Mouse (Mus musculus) lung, postnatal 36 days (tissue): ENCODE measurements around the gene Gabra5.
A peak's percentile ranks its signal among the peaks of the same experiment; 100 is the strongest.

Experiments
- DNase-seq: peaks from one replicate; pipeline ENCODE4 v3.0.0; 2022; ENCODE audit warnings: mixed read lengths

Gene Gabra5

DNA sequence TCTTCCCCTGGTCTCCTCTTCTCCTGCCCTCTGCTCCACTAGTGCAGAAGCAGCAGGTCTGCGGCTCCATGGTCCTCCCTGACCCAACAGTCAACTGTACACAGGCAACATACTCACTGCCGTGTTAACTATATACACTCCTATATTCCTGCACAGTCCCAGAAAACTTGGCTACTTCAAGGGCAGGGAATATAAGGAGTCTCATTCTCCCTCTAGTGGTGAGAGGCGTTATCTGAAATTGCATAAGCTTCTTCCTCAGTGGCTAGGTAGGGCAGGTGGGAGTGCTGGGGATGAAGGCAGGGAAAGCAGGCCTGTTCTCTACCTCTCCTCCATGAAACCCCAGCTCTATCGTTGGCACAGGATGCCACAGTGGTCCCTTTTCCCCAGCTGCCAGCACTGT lies 125.7 kb downstream of the Gabra5 start:
- peak; percentile 18 for DNase-seq

GRCm38 (mm10) chr7:57366013-57366390 lies 143.9 kb downstream of the Gabra5 start:
- DNase-seq = no peak

DNA sequence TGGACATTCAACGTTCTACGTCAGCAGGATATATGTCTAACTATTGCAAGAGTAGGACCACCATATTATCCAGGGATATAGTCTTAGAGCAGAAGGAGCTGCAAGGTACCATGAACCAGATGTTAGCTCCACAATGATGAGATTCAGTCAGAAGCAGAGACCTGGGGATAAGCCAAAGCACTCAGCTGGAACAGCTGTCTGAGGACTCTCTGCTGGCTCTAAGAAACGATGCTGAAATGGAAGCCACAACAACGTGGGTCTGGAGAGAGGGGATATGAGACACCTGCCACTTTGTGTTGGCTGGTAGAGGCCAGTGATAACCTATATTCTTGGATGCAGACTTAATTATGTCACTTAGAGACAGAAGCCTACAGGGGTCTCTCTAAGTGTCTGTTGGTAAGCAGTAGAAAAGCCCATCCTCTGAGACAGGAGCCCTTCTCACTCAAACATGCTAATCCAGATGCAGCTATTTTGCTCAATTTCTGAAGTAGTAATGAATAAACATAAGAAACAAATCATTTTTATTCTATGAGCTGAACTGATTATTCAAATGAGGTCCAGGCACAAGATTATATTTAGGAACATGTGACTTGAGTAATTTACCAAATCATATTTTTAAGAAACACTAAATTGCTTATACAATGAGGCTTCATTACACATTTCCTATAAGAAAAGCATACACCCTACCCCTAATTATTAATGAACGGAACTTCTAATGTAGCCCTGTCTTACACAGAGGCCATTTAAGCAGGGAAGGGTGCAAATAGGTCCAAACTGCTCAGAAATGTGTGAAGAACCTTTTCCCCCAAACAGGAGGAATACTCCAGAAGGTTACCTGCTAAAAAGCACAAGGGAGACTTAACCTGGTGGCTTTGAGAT lies 144.5 kb downstream of the Gabra5 start:
- no peak for DNase-seq

GRCm38 (mm10) chr7:57363812-57364211 lies 146.0 kb downstream of the Gabra5 start:
- no peak for DNase-seq

DNA sequence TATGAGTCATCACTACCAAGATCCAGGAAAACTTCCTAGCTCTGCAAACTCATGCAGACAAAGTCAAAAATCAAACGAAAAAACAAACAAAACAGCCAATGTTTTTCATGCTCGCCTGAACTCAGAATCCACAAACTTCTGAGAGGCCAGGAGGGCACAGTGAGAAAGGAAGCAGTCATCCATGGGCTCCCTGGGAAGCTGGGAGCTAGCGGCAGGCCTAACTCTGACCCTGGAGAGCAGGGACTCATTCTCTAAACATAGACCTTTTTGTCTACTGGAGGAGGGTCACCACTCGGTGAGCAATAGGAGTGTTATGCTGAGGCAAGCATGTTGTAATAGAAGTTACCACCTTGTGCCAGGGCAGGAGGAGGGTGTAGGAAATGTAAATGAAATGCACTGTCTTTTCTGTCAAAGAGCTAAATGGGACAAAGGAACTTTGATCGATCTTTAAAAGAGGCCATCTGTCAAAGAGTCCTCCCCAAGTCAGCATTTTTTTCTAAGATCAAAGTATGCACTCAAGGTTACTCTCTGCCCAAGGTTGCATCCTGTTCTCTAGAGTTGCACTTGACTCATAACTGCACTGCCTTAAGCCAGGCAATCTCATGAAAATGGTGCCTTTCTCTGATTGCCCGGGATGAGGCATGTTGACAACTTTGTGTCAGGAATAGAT lies 151.9 kb downstream of the Gabra5 start:
- no peak for DNase-seq
